Mouse (Mus musculus): ENCODE results near the gene Zfp119b. TPM values are rescaled to one million over a fixed set of nuclear protein-coding genes. Genes with fewer than 3 reads are reported as not detected.
A peak's percentile ranks its signal among the peaks of the same experiment; 100 is the strongest.
"Not testable (repeated sequence)": the region's sequence is repeated elsewhere in the genome, so short reads cannot be mapped to it uniquely, and the experiment has no call there.

Gene Zfp119b
- total and polyA plus RNA-seq, 2 experiments from 2014 or later: 3.5 to 5.7 TPM

- Histone ChIP-seq H3K4me3 (ENCODE audit: low read depth, low read length) (no peak overlapping the region), H3K9ac (replicated peaks; ENCODE audit: low read length, poor library complexity, severe bottlenecking) (no peak overlapping the region), H3K27ac (ENCODE audit: low read depth, low read length) (no peak overlapping the region), H3K27me3 (ENCODE audit: insufficient read depth, low read length) (no peaks in the 10 kb centered on the region), H3K4me1 (ENCODE audit: insufficient read depth, low read length) (no peaks in the 10 kb centered on the region), H3K36me3 (ENCODE audit: insufficient read depth, low read length) (no peaks in the 10 kb centered on the region), H3K4me2 (ENCODE audit: low read depth, low read length, poor library complexity, severe bottlenecking) (no peak overlapping the region), H3K9me3 (ENCODE audit: low read length) (no peaks in the 10 kb centered on the region)
- no peak for ATAC-seq (ENCODE audit: low FRiP score)
- 76% methylated on average over 9 of the region's 9 CpGs for WGBS
- no peak for DNase-seq (ENCODE audit: low spot score)
- TF ChIP-seq CTCF (IDR thresholded peaks at IDR 0.05): no peak
Observed at GRCm38 (mm10) chr17:55950601-55951000, 1.3 kb upstream of the Zfp119b start.

DNA sequence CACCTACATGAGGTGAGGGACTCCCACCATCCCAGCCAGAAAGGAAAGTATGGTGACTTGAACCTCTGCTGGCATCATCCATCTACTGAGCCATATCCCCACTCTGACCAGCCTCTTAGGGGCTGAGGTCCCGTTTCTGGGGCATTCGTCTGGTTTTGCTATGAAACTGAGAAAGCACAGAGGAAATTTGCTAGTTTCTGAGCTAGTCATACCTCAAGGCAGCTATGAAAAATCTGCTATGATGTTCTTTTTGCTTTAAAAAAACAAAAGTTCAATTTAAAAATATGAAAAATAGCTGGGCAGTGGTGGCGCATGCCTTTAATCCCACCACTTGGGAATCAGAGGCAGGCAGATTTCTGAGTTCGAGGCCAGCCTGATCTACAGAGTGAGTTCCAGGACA, 653 bp downstream of the Zfp119b start:
- TF ChIP-seq CTCF (IDR thresholded peaks at IDR 0.05): no peak
- H3K4me2 ChIP-seq (ENCODE audit: low read depth, low read length, poor library complexity, severe bottlenecking): no peak overlapping the region
- H3K27me3 ChIP-seq (ENCODE audit: insufficient read depth, low read length): no peaks in the 10 kb centered on the region
- no peaks in the 10 kb centered on the region for H3K9me3 ChIP-seq (ENCODE audit: low read length)
- H3K27ac ChIP-seq (ENCODE audit: low read depth, low read length): no peak overlapping the region
- H3K9ac ChIP-seq (replicated peaks; ENCODE audit: low read length, poor library complexity, severe bottlenecking): no peak overlapping the region
- no peak overlapping the region for H3K4me3 ChIP-seq (ENCODE audit: low read depth, low read length)
- ATAC-seq (ENCODE audit: low FRiP score) (no peak), DNase-seq (ENCODE audit: low spot score) (no peak)
- no peaks in the 10 kb centered on the region for H3K36me3 ChIP-seq (ENCODE audit: insufficient read depth, low read length)
- 89% methylated on average over 4 of the region's 4 CpGs for WGBS
- H3K4me1 ChIP-seq (ENCODE audit: insufficient read depth, low read length): no peaks in the 10 kb centered on the region

GRCm38 (mm10) chr17:55945696-55946095, 3.6 kb downstream of the Zfp119b start:
- peak overlapping the region; percentile 43 for H3K4me3 ChIP-seq (ENCODE audit: low read depth, low read length)
- no peaks in the 10 kb centered on the region for H3K4me1 ChIP-seq (ENCODE audit: insufficient read depth, low read length)
- H3K4me2 ChIP-seq (ENCODE audit: low read depth, low read length, poor library complexity, severe bottlenecking): peak overlapping the region; percentile 64
- peak overlapping the region; percentile 55 for H3K9ac ChIP-seq (replicated peaks; ENCODE audit: low read length, poor library complexity, severe bottlenecking)
- no peaks in the 10 kb centered on the region for H3K36me3 ChIP-seq (ENCODE audit: insufficient read depth, low read length)
- no peak for TF ChIP-seq CTCF (IDR thresholded peaks at IDR 0.05)
- DNase-seq (ENCODE audit: low spot score) (no peak), ATAC-seq (ENCODE audit: low FRiP score) (no peak)
- no peaks in the 10 kb centered on the region for H3K27me3 ChIP-seq (ENCODE audit: insufficient read depth, low read length)
- H3K27ac ChIP-seq (ENCODE audit: low read depth, low read length): peak overlapping the region; percentile 79
- WGBS: 30% methylated on average over 5 of the region's 5 CpGs
- no peaks in the 10 kb centered on the region for H3K9me3 ChIP-seq (ENCODE audit: low read length)

DNA sequence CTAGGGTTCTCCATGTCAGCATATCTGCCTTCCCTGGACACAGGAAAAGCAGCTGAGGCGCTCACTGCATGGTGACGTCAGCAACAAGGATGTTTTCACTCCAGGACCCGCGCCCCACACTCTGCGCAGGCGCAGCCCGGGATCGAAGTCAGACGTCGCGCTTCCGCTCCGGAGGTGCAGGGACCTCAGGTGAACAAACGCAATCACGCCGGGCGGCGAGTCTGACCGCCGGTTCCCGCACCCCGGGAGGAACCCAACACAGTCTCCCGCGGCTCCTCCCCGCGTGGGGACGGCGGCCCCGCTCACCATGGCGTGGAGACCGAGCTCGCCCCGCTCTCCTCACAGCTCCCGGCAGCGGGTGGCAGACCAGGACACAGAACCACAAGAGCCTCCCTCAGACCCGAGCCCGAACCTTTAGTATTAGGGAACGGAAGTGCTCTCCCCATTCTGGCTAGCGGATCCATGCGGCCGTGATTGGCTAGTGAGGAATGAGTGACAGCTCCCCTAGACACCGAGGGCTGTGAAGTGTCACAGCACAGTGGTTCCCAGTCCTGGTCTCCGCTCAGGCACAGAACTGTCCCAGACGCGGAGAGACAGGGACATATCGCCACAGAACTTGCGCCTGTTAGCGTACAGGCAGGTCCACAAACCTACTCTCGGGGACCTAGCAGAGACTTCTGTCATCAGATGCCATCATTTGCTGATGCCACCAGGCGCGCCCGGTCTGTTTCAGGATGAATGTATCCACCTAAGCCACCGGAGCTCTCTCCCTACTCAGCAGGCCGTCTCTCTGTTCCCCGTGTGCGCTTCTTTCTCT, 4.2 kb downstream of the Zfp119b start:
- H3K27ac ChIP-seq (ENCODE audit: low read depth, low read length): peak overlapping the region; percentile 79
- not testable (repeated sequence) for H3K27me3 ChIP-seq (ENCODE audit: insufficient read depth, low read length); H3K4me1 ChIP-seq (ENCODE audit: insufficient read depth, low read length); H3K9me3 ChIP-seq (ENCODE audit: low read length); H3K36me3 ChIP-seq (ENCODE audit: insufficient read depth, low read length)
- peak; percentile 6; the same call in 1 of the 2 replicates for TF ChIP-seq CTCF (IDR thresholded peaks at IDR 0.05)
- 2% methylated on average over 51 of the region's 56 CpGs for WGBS
- peak overlapping the region; percentile 43 for H3K4me3 ChIP-seq (ENCODE audit: low read depth, low read length)
- peak overlapping the region; percentile 64 for H3K4me2 ChIP-seq (ENCODE audit: low read depth, low read length, poor library complexity, severe bottlenecking)
- ATAC-seq (ENCODE audit: low FRiP score): peak; percentile 99
- H3K9ac ChIP-seq (replicated peaks; ENCODE audit: low read length, poor library complexity, severe bottlenecking): peak overlapping the region; percentile 55
- peak; percentile 90 for DNase-seq (ENCODE audit: low spot score)

GRCm38 (mm10) chr17:55944387-55944865, 4.9 kb downstream of the Zfp119b start:
- H3K4me1 ChIP-seq (ENCODE audit: insufficient read depth, low read length); H3K27me3 ChIP-seq (ENCODE audit: insufficient read depth, low read length); DNase-seq (ENCODE audit: low spot score); H3K9me3 ChIP-seq (ENCODE audit: low read length); H3K9ac ChIP-seq (replicated peaks; ENCODE audit: low read length, poor library complexity, severe bottlenecking); H3K36me3 ChIP-seq (ENCODE audit: insufficient read depth, low read length); ATAC-seq (ENCODE audit: low FRiP score): not testable (repeated sequence)
- WGBS: 33% methylated on average over 10 of the region's 10 CpGs
- H3K4me2 ChIP-seq (ENCODE audit: low read depth, low read length, poor library complexity, severe bottlenecking): peak overlapping the region; percentile 64
- peak overlapping the region; percentile 43 for H3K4me3 ChIP-seq (ENCODE audit: low read depth, low read length)
- peak overlapping the region; percentile 47; the same call in 1 of the 2 replicates for H3K27ac ChIP-seq (ENCODE audit: low read depth, low read length)

GRCm38 (mm10) chr17:55933191-55933590, 16.1 kb downstream of the Zfp119b start:
- no peak for TF ChIP-seq CTCF (IDR thresholded peaks at IDR 0.05)
- Histone ChIP-seq H3K4me2 (ENCODE audit: low read depth, low read length, poor library complexity, severe bottlenecking) (no peak overlapping the region), H3K4me3 (ENCODE audit: low read depth, low read length) (no peak overlapping the region), H3K36me3 (ENCODE audit: insufficient read depth, low read length) (no peaks in the 10 kb centered on the region), H3K9ac (replicated peaks; ENCODE audit: low read length, poor library complexity, severe bottlenecking) (no peak overlapping the region), H3K27me3 (ENCODE audit: insufficient read depth, low read length) (no peaks in the 10 kb centered on the region), H3K4me1 (ENCODE audit: insufficient read depth, low read length) (no peaks in the 10 kb centered on the region), H3K9me3 (ENCODE audit: low read length) (no peaks in the 10 kb centered on the region), H3K27ac (ENCODE audit: low read depth, low read length) (no peak overlapping the region)
- ATAC-seq (ENCODE audit: low FRiP score): no peak
- WGBS: 96% methylated on average over 15 of the region's 15 CpGs
- DNase-seq (ENCODE audit: low spot score): no peak

All from midbrain, postnatal 0 days (tissue).